Mouse (Mus musculus) B cell, adult 67 days (primary cell): ENCODE measurements around the gene Ccl22. TPM values are rescaled to one million over a fixed set of nuclear protein-coding genes. Genes with fewer than 3 reads are reported as not detected.

Experiments used
- total RNA-seq, 2 experiments: library from RNA; stranded (reverse); gene quantifications; 4 replicates each; pipeline ENCODE4 v1.2.4; 2023

Ccl22 gene
- total RNA-seq = not detected

DNA sequence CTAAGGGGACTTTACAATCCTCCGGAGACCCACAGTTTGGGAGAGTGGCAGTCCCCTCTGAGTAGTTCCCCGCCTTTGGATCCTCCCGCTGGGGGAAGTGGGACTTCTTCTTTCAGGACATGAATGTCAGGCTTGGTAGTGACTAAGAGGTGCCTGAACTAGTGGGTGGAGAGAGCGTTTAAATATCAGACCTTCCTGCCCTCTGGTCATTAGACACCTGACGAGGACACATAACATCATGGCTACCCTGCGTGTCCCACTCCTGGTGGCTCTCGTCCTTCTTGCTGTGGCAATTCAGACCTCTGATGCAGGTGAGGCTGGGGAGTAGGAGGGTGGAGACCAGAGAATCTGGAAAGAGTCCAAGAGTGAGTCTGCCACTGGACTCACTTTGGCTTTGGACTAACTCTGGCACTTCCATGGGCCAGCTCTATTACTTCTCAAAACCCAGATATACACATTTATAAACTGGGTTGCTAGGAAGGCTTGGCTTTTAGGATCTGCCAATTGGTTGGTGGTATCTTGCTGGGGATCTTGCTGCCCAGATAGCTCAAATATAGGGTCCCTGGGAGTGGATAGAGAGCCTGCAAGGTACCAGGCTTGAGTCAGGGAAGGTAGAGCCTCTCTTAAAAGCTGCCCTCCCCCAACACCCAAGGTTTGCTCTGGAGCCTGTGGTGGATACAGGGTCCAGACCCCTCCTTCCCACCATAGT is at the start of gene Ccl22:
TSS of gene Ccl22 (plus strand) at position 115 of the 709 bp plus-strand sequence.

DNA sequence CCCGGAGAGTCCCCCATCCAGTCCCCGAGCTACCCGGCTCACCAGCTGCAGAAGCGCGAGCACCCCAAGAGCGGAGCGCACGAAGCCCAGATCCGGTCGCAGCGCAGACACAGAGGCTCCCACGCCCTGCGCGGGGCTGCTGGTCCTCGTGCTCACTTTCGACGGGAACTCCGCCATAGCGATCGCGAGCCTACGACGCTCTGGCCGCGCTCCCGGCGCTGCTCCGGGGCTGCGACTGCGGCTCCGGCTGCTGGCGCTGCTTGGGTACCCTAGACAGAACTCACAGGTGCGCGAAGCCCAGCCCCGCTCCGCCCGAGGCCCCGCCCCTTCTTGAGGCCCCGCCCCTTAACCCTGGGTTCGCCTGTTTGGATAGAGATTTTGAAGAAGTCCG is 49.4 kb upstream of the Ccl22 start, which contains the start of gene Pllp:
TSS of gene Pllp (minus strand) at position 285 of the 391 bp plus-strand sequence.

DNA sequence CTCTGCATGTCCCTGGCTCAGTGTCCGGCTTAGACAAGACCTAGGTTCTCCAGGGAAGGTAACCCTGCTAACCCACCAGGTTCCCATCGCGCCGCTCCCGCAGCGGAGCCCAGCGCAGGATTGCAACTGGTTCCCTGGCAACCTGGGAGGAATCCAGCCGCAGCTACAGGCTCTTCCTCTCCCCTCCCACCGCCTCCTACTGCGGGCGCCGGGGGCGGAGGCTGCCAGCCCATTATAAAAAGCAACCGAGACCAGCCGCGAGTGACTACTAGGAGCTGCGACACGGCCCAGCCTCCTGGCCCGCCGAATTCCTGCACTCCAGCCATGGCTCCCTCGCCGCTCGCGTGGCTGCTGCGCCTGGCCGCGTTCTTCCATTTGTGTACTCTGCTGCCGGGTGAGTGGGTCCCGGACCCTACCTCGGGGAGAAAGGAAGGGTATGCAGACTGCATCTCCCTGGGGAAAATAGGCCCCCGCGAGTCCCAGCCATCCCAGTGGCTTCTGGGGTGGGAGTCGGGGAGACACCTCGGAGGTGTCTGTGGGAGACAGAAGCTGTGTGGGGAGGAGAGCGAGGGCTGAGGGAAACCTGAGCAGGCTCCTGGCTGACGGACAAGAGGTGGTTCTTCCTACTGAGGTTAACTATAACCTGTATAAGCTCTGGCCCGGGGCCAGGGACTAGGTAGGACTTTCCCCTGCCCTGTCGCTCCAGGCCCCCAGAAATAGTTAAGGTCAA is 26.7 kb downstream of the Ccl22 start, which contains the start of gene Cx3cl1:
TSS of gene Cx3cl1 (plus strand) at position 69 of the 730 bp plus-strand sequence.

Other genes with a start within 250 kb of the Ccl22 start
- gene Cpne2, start 212.6 kb upstream of the Ccl22 start, total RNA-seq = not detected
- 10 to 100 TPM; 31.6 to 33.0 TPM for gene Rspry1, start 143.7 kb upstream of the Ccl22 start, total RNA-seq
- 10 to 100 TPM; 39.5 to 53.4 TPM for gene Fam192a, start 143.6 kb upstream of the Ccl22 start, total RNA-seq
- gene Arl2bp, start 79.0 kb upstream of the Ccl22 start, total RNA-seq = 100 to 1,000 TPM in 1 of 2 experiments, 10 to 100 TPM in 1; 88.8 to 102 TPM
- not detected for gene Pllp, start 49.3 kb upstream of the Ccl22 start, total RNA-seq
- not detected for gene Cx3cl1, start 26.4 kb downstream of the Ccl22 start, total RNA-seq
- not detected for gene Ccl17, start 64.9 kb downstream of the Ccl22 start, total RNA-seq
- gene Coq9, start 92.7 kb downstream of the Ccl22 start, total RNA-seq = 10 to 100 TPM; 36.0 to 39.0 TPM
- gene Ciapin1, start 92.8 kb downstream of the Ccl22 start, total RNA-seq = 10 to 100 TPM; 65.6 to 69.9 TPM
- 10 to 100 TPM; 64.8 to 75.8 TPM for gene Polr2c, start 111.9 kb downstream of the Ccl22 start, total RNA-seq
- 1 to 10 TPM; 3.7 to 3.8 TPM for gene Dok4, start 130.7 kb downstream of the Ccl22 start, total RNA-seq
- under 1 TPM in 1 of 2 experiments, not detected in 1; 0.93 TPM for gene Ccdc102a, start 172.5 kb downstream of the Ccl22 start, total RNA-seq
- 1 to 10 TPM; 1.2 to 2.3 TPM for gene Adgrg5, start 178.1 kb downstream of the Ccl22 start, total RNA-seq
- 1 to 10 TPM; 3.1 to 3.7 TPM for gene Adgrg1, start 229.2 kb downstream of the Ccl22 start, total RNA-seq